Mouse (Mus musculus): ENCODE measurements around the gene Ccna2. TPM values are rescaled to one million over a fixed set of nuclear protein-coding genes. Genes with fewer than 3 reads are reported as not detected.

Gene Ccna2
- polyA plus RNA-seq, 1 experiment = 31.1 TPM

DNA sequence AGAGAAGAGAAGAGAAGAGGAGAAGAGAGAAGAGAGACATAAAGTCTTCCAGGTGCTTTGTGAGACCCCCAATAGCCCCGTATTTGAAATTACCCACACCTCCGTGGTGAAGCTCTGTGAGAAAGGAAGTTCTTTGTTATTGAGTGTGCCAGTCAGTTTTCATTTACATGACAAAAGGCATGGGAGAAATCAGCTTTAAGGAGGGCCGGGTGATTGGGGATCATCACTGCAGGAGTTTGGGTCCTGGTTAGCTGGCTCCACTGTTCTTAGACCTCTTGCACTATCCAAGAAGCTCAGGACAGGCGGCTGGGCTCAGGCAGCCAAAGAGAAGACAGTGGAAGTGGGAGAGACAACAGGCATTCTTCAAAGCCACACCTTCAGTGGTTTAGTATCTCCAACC is 49.8 kb downstream of the Ccna2 start:
- Histone ChIP-seq H3K4me1 (ENCODE audit: control insufficient read depth, insufficient read depth, insufficient read length) (no peaks in the 10 kb centered on the region), H3K36me3 (ENCODE audit: control insufficient read depth, insufficient read depth, low read length) (no peaks in the 10 kb centered on the region), H3K27ac (ENCODE audit: insufficient read depth, low read length) (no peak overlapping the region), H3K4me3 (ENCODE audit: extremely low read depth, insufficient read depth, insufficient read length) (no peak overlapping the region), H3K27me3 (ENCODE audit: control insufficient read depth, insufficient read depth, low read length) (0 out of 2 replicates have a peak, but pooled peaks cover 2% of the 10 kb centered on the region)
- no peak for DNase-seq (ENCODE audit: low read depth in 1 of 2, low spot score in 2 of 2)
- no peak for TF ChIP-seq POLR2A (IDR thresholded peaks at IDR 0.05; ENCODE audit: low read depth, low read length)
- TF ChIP-seq CTCF (IDR thresholded peaks at IDR 0.05; ENCODE audit: extremely low read depth, insufficient read depth, insufficient read length, insufficient replicate concordance) = no peak
- WGBS = 38% methylated on average over 4 of the region's 4 CpGs

DNA sequence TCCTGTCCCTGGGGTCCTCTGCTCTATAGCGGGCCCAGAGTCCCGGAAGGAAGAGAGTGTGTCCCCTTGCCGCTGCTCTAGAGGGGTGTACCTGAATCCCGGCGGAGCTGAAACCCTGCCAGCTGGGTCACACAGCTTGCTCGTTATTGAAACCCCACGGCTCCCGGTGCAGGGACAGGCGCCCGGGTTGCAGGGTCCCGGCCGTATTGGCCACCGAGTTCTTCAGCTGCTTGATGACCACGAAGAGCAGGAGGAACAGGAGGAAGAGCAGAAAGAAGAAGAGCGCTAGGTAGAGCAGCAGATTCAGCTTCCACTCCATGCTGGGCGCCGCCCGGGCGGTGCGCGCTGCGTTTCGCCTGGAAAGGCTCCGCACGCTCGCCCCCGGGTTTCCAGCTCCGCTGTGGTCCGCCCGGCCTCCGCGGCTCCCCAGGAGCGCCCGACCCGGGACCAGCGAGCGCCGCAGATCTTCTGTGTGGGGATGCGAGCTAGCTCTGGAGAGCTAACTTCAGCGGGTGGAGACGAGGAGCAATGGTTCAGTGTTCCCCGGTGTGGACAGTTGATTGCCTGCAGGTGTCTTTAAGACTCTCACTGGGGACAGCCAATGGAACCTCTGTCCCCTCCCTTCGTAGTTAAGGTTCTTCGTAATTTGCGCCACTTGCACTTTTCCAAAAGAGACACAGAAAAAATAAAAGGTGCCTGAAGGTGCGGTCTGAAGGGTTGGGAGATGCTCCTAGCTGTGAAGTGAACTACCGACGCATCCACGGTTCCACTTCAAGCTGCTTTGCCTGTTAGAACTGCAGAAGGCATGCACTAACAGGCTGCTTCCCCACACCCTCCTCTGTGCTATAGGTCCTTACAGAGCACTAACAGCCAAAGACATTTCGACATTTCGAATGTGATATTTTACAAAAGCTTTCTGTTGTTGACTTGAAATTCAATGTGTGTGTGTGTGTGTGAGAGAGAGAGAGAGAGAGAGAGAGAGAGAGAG is 50.6 kb downstream of the Ccna2 start, which contains the start of gene Gm11549:
TSS of gene Gm11549 (minus strand) at position 741 of the 988 bp plus-strand sequence.
- H3K4me3 ChIP-seq (ENCODE audit: extremely low read depth, insufficient read depth, insufficient read length) = no peak within 1 kb of the TSS
- TF ChIP-seq POLR2A (IDR thresholded peaks at IDR 0.05; ENCODE audit: low read depth, low read length) (no peak), CTCF (IDR thresholded peaks at IDR 0.05; ENCODE audit: extremely low read depth, insufficient read depth, insufficient read length, insufficient replicate concordance) (no peak)
- no peaks in the 10 kb centered on the region for H3K4me1 ChIP-seq (ENCODE audit: control insufficient read depth, insufficient read depth, insufficient read length)
- WGBS = 3% methylated on average over 51 of the region's 51 CpGs
- H3K27ac ChIP-seq (ENCODE audit: insufficient read depth, low read length) = no peak within 1 kb of the TSS
- H3K27me3 ChIP-seq (ENCODE audit: control insufficient read depth, insufficient read depth, low read length) = 0 out of 2 replicates have a peak, but pooled peaks cover 2% of the 10 kb centered on the region
- H3K36me3 ChIP-seq (ENCODE audit: control insufficient read depth, insufficient read depth, low read length) = no peaks in the 10 kb centered on the region
- no peak for DNase-seq (ENCODE audit: low read depth in 1 of 2, low spot score in 2 of 2)

DNA sequence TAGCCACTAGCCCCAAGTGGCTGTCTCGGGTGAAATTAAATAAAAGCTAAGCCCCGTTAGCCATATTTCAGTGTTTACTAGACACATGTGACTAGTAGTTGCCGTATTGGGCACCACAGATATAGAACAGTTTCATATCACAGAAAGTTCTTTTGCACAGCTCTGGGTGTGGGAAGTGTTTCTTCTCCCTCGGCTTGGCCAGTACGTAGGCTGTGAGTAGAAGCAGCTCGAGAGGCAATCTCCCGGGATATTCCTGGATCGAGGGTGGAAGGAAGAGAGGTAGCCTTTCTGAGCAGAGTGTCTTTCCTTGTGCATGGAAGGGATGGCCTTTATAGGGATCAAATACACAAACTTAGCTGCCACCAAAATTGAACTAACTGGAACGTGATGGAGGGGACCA is 55.8 kb downstream of the Ccna2 start:
- DNase-seq (ENCODE audit: low read depth in 1 of 2, low spot score in 2 of 2) = no peak
- Histone ChIP-seq H3K36me3 (ENCODE audit: control insufficient read depth, insufficient read depth, low read length) (no peaks in the 10 kb centered on the region), H3K27me3 (ENCODE audit: control insufficient read depth, insufficient read depth, low read length) (no peaks in the 10 kb centered on the region), H3K4me1 (ENCODE audit: control insufficient read depth, insufficient read depth, insufficient read length) (no peaks in the 10 kb centered on the region), H3K4me3 (ENCODE audit: extremely low read depth, insufficient read depth, insufficient read length) (no peak overlapping the region), H3K27ac (ENCODE audit: insufficient read depth, low read length) (no peak overlapping the region)
- 90% methylated on average over 9 of the region's 9 CpGs for WGBS
- TF ChIP-seq CTCF (IDR thresholded peaks at IDR 0.05; ENCODE audit: extremely low read depth, insufficient read depth, insufficient read length, insufficient replicate concordance) (no peak), POLR2A (IDR thresholded peaks at IDR 0.05; ENCODE audit: low read depth, low read length) (no peak)

Other genes starting within 250 kb of the Ccna2 start
- 187 and 239 TPM in 2 replicates for gene Anxa5, start 96.3 kb downstream of the Ccna2 start, polyA plus RNA-seq (2012; rRNA removed)
- gene 1810062G17Rik, start 96.2 kb downstream of the Ccna2 start, polyA plus RNA-seq (2012; rRNA removed) = 0.15 and 0.69 TPM in 2 replicates
- gene Gm11549, start 50.3 kb downstream of the Ccna2 start, polyA plus RNA-seq (2012; rRNA removed) = 0.04 TPM in 2 replicates
- 3.7 and 3.9 TPM in 2 replicates for gene Exosc9, start 19.5 kb downstream of the Ccna2 start, polyA plus RNA-seq (2012; rRNA removed)
- gene Bbs7, start 41.3 kb upstream of the Ccna2 start, polyA plus RNA-seq (2012; rRNA removed) = 0.21 and 0.62 TPM in 2 replicates
- 1.1 and 1.5 TPM in 2 replicates for gene Trpc3, start 118.0 kb upstream of the Ccna2 start, polyA plus RNA-seq (2012; rRNA removed)

Data from spleen, adult 2 months (tissue).